Mouse (Mus musculus): Measurements from ENCODE around the gene Chdh.

- TF ChIP-seq CTCF (IDR thresholded peaks at IDR 0.05; ENCODE audit: low read depth, low read length), result no peak
- TF ChIP-seq EP300 (IDR thresholded peaks at IDR 0.05; ENCODE audit: insufficient read depth, low read depth, low read length), result no peak
These were observed 9.4 kb upstream of the Chdh start for GRCm38 (mm10) chr14:29999475-29999811.

Data from ES-Bruce4 (cell line).